ENCODE assay signal across 9 mouse cellular contexts in the genomic region with DNA sequence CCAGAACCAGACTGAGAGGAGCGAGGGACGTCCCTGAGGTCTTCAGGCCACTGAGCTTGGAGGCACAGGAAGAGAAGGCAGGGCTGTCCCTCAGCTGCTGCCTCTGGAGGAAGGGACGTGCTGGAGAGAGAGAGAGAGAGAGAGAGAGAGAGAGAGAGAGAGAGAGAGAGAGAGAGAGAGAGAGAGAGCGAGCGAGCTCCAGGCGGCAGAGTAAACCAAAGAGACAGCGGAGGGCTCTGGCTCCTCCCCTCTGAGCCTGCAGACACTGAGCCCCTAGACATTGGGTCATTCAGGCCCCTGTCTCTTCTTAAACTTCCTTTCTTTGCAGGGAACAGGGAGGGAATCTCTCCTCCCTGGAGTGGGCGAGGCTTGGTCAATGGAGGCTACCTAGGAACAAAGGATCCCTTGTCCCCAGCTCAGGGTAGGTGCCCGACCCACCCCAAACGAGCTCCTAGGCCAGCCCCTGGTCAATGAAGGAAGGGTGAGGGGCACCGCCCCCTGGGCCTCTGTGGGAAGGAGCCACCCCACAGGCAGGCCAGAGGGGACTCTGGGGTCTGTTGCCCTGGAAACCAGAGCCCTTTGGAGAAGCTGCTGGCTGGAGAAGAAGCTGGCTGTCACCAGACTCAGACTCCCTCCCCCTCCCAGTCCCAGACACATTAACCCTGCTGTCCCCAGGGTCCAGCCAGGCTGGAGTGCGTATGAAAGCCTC. TPM values are rescaled to one million over a fixed set of nuclear protein-coding genes. Genes with fewer than 3 reads are reported as not detected.
DNase-seq lines count a peak whose midpoint lies in the region; ATAC-seq and TF ChIP-seq lines count a peak whose summit lies in the region.
"Had no signal": no experiment of that assay in that cellular context is flagged by ENCODE, and none has a peak within 500 bp of the region (broad histone marks: within the 10 kb centered on the region; RNA-seq: fewer than 3 reads in every experiment).

No protein-coding gene starts in this region.

- DNase-seq in 3134 (ENCODE audit: extremely low read depth, insufficient read length, low spot score), result peak; percentile 75
- peak; percentile 97 for DNase-seq in heart, adult 11 months
- DNase-seq in left cerebral cortex, postnatal 4 days, result peak; percentile 78
- no peak for DNase-seq in c-Kit-positive CD71-positive TER-119-positive erythroid progenitor cells, embryonic 14.5 days (ENCODE audit: low spot score)
- DNase-seq in urinary bladder, postnatal 10 days (ENCODE audit: low spot score), result no peak

- H3K9ac ChIP-seq in intestine, embryonic 16.5 days (ENCODE audit: low read depth, low read length), result peak overlapping the region; percentile 67
- peak overlapping the region; percentile 31 for H3K9ac ChIP-seq in midbrain, embryonic 15.5 days

- WGBS in intestine, embryonic 16.5 days, result 5% methylated on average over 10 of the region's 12 CpGs
- 4% methylated on average over 10 of the region's 12 CpGs for WGBS in midbrain, embryonic 15.5 days

- no peaks in the 10 kb centered on the region for H3K9me3 ChIP-seq in intestine, embryonic 16.5 days (ENCODE audit: control insufficient read depth, low read length)
- no peaks in the 10 kb centered on the region for H3K9me3 ChIP-seq in midbrain, embryonic 15.5 days

- TF ChIP-seq CTCF in cortical plate, adult 2 months (IDR thresholded peaks at IDR 0.05; ENCODE audit: extremely low read depth, insufficient read depth, low read length), result no peak

- peak; percentile 83 for ATAC-seq in intestine, embryonic 16.5 days
- peak; percentile 84 for ATAC-seq in midbrain, embryonic 15.5 days (replicated peaks)

- H3K27ac ChIP-seq in cortical plate, adult 2 months (ENCODE audit: insufficient read depth, low read length), result peak overlapping the region; percentile 27
- H3K27ac ChIP-seq in intestine, embryonic 16.5 days (ENCODE audit: low read length), result peak overlapping the region; percentile 94
- H3K27ac ChIP-seq in midbrain, embryonic 15.5 days, result peak overlapping the region; percentile 90
- H3K27ac ChIP-seq: macrophage had no signal

- no peaks in the 10 kb centered on the region for H3K36me3 ChIP-seq in intestine, embryonic 16.5 days (ENCODE audit: control insufficient read depth, insufficient read depth, low read length)
- H3K36me3 ChIP-seq in midbrain, embryonic 15.5 days (replicated peaks), result no peaks in the 10 kb centered on the region

- intact Hi-C loops in left cerebral cortex, postnatal 4 days (cut with DNase I), result no loop called here

- H3K4me1 ChIP-seq in cortical plate, adult 2 months (ENCODE audit: control insufficient read depth, insufficient read depth, low read length), result peaks cover 7% of the 10 kb centered on the region
- H3K4me1 ChIP-seq in intestine, embryonic 16.5 days (ENCODE audit: control insufficient read depth, insufficient read depth, low read length), result peaks cover 44% of the 10 kb centered on the region
- H3K4me1 ChIP-seq in midbrain, embryonic 15.5 days, result peaks cover 57% of the 10 kb centered on the region

- no peaks in the 10 kb centered on the region for H3K27me3 ChIP-seq in intestine, embryonic 16.5 days (replicated peaks; ENCODE audit: control insufficient read depth, insufficient read depth, low read length)
- H3K27me3 ChIP-seq in midbrain, embryonic 15.5 days (replicated peaks), result no peaks in the 10 kb centered on the region

- peak overlapping the region; percentile 56 for H3K4me2 ChIP-seq in intestine, embryonic 16.5 days (ENCODE audit: low read depth, low read length)
- peak overlapping the region; percentile 39 for H3K4me2 ChIP-seq in midbrain, embryonic 15.5 days

- H3K4me3 ChIP-seq in cortical plate, adult 2 months (ENCODE audit: insufficient read depth, low read length), result no peak overlapping the region
- H3K4me3 ChIP-seq in intestine, embryonic 16.5 days (ENCODE audit: low read length), result peak overlapping the region; percentile 16; the same call in 1 of the 2 replicates
- H3K4me3 ChIP-seq in midbrain, embryonic 15.5 days, result peak overlapping the region; percentile 13; the same call in 1 of the 2 replicates

- no peak for TF ChIP-seq POLR2A in cortical plate, adult 2 months (IDR thresholded peaks at IDR 0.05; ENCODE audit: extremely low read depth, insufficient read depth, low read length)

RNA-seq across cellular contexts. Expression of gene Arhgef10l, which starts 41.2 kb away (rescaled TPM):
- polyA plus RNA-seq in cortical plate, adult 2 months (2012; rRNA removed), result 34.5 and 38.3 TPM in 2 replicates
- polyA plus RNA-seq in intestine, embryonic 16.5 days (2015; fragmentation: Nextera tagmentation; extraction: Ambion mirVana), result 12.1 and 14.3 TPM in 2 replicates
- total RNA-seq in left cerebral cortex, postnatal 4 days (2021), result 10 to 100 TPM; 50.6 to 52.0 TPM
- 30.7 and 31.5 TPM in 2 replicates for polyA plus RNA-seq in midbrain, embryonic 15.5 days (2015; fragmentation: Nextera tagmentation; extraction: Ambion mirVana)

Comparison
In these comparisons a context has a peak if more than half of its experiments do, and no peak if none do; other contexts are left out.
1. DNase-seq: peak in 3134 (single experiment), heart, adult 11 months (single experiment) and left cerebral cortex, postnatal 4 days (single experiment); none in c-Kit-positive CD71-positive TER-119-positive erythroid progenitor cells, embryonic 14.5 days (single experiment) and urinary bladder, postnatal 10 days (single experiment).
2. H3K27ac ChIP-seq: peak in every context shown above with its lines; median percentile 94 in intestine, embryonic 16.5 days; 90 in midbrain, embryonic 15.5 days; 27 in cortical plate, adult 2 months.